Mouse (Mus musculus): ENCODE data around the gene Cpa4. TPM values are rescaled to one million over a fixed set of nuclear protein-coding genes. Genes with fewer than 3 reads are reported as not detected.

Cpa4 gene
- polyA plus RNA-seq, 1 experiment from 2014 or later, result not detected

DNA sequence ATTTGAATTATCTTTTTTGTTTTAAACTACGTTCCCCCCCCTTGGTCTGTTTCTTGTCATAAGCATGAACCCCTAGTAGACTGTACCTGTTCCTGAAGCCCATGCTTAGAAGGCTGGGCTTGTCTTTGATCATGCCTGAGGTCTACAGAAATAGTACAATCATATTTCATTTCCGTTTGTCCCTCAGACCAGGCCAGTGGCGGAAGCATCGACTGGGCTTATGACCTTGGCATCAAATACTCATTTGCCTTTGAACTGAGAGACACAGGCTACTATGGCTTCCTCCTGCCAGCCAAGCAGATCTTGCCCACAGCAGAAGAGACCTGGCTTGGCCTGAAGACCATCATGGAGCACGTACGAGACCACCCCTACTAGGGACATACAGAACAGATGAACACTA lies 4.1 kb upstream of the Cpa4 start:
- no peaks in the 10 kb centered on the region for H3K9me3 ChIP-seq (ENCODE audit: low read length)
- H3K4me2 ChIP-seq (ENCODE audit: low read depth, low read length), result no peak overlapping the region
- no peaks in the 10 kb centered on the region for H3K4me1 ChIP-seq (ENCODE audit: insufficient read depth)
- H3K27ac ChIP-seq (ENCODE audit: low read depth), result no peak overlapping the region
- 82% methylated on average over 6 of the region's 6 CpGs for WGBS (ENCODE audit: insufficient replicate concordance)
- H3K9ac ChIP-seq (replicated peaks), result no peak overlapping the region
- ATAC-seq, result no peak
- DNase-seq, result no peak
- peaks cover 1% of the 10 kb centered on the region; the same call in 1 of the 2 replicates for H3K27me3 ChIP-seq (ENCODE audit: insufficient read depth, low read length)
- no peak overlapping the region for H3K4me3 ChIP-seq (ENCODE audit: low read depth, low read length)
- H3K36me3 ChIP-seq (replicated peaks; ENCODE audit: insufficient read depth, low read length), result no peaks in the 10 kb centered on the region
- TF ChIP-seq CTCF (IDR thresholded peaks at IDR 0.05; ENCODE audit: low read depth) (no peak), EP300 (IDR thresholded peaks at IDR 0.05; ENCODE audit: low read depth) (no peak)

GRCm38 (mm10) chr6:30569331-30569730 lies 1.2 kb downstream of the Cpa4 start:
- H3K27me3 ChIP-seq (ENCODE audit: insufficient read depth, low read length), result no peaks in the 10 kb centered on the region
- TF ChIP-seq EP300 (IDR thresholded peaks at IDR 0.05; ENCODE audit: low read depth) (no peak), CTCF (IDR thresholded peaks at IDR 0.05; ENCODE audit: low read depth) (no peak)
- no peak overlapping the region for H3K4me2 ChIP-seq (ENCODE audit: low read depth, low read length)
- no peaks in the 10 kb centered on the region for H3K9me3 ChIP-seq (ENCODE audit: low read length)
- no peaks in the 10 kb centered on the region for H3K4me1 ChIP-seq (ENCODE audit: insufficient read depth)
- H3K4me3 ChIP-seq (ENCODE audit: low read depth, low read length), result no peak overlapping the region
- H3K36me3 ChIP-seq (replicated peaks; ENCODE audit: insufficient read depth, low read length), result no peaks in the 10 kb centered on the region
- no peak overlapping the region for H3K27ac ChIP-seq (ENCODE audit: low read depth)
- 83% methylated on average over 10 of the region's 10 CpGs for WGBS (ENCODE audit: insufficient replicate concordance)
- no peak overlapping the region for H3K9ac ChIP-seq (replicated peaks)
- ATAC-seq (no peak), DNase-seq (no peak)

GRCm38 (mm10) chr6:30570012-30570411 lies 1.8 kb downstream of the Cpa4 start:
- Histone ChIP-seq H3K4me1 (ENCODE audit: insufficient read depth) (no peaks in the 10 kb centered on the region), H3K4me3 (ENCODE audit: low read depth, low read length) (no peak overlapping the region), H3K27me3 (ENCODE audit: insufficient read depth, low read length) (no peaks in the 10 kb centered on the region), H3K9me3 (ENCODE audit: low read length) (no peaks in the 10 kb centered on the region), H3K4me2 (ENCODE audit: low read depth, low read length) (no peak overlapping the region), H3K27ac (ENCODE audit: low read depth) (no peak overlapping the region), H3K9ac (replicated peaks) (no peak overlapping the region), H3K36me3 (replicated peaks; ENCODE audit: insufficient read depth, low read length) (no peaks in the 10 kb centered on the region)
- DNase-seq, result no peak
- WGBS (ENCODE audit: insufficient replicate concordance), result 81% methylated on average over 5 of the region's 5 CpGs
- no peak for ATAC-seq
- no peak for TF ChIP-seq EP300 (IDR thresholded peaks at IDR 0.05; ENCODE audit: low read depth)
- TF ChIP-seq CTCF (IDR thresholded peaks at IDR 0.05; ENCODE audit: low read depth), result no peak

- H3K27me3 ChIP-seq (ENCODE audit: insufficient read depth, low read length), result no peaks in the 10 kb centered on the region
- 73% methylated on average over 20 of the region's 20 CpGs for WGBS (ENCODE audit: insufficient replicate concordance)
- H3K9ac ChIP-seq (replicated peaks), result no peak overlapping the region
- no peaks in the 10 kb centered on the region for H3K36me3 ChIP-seq (replicated peaks; ENCODE audit: insufficient read depth, low read length)
- H3K4me2 ChIP-seq (ENCODE audit: low read depth, low read length), result no peak overlapping the region
- TF ChIP-seq EP300 (IDR thresholded peaks at IDR 0.05; ENCODE audit: low read depth) (no peak), CTCF (IDR thresholded peaks at IDR 0.05; ENCODE audit: low read depth) (no peak)
- DNase-seq, result no peak
- no peaks in the 10 kb centered on the region for H3K4me1 ChIP-seq (ENCODE audit: insufficient read depth)
- H3K9me3 ChIP-seq (ENCODE audit: low read length), result no peaks in the 10 kb centered on the region
- ATAC-seq, result no peak
- no peak overlapping the region for H3K4me3 ChIP-seq (ENCODE audit: low read depth, low read length)
- H3K27ac ChIP-seq (ENCODE audit: low read depth), result no peak overlapping the region
Measured at GRCm38 (mm10) chr6:30572456-30573311, 4.5 kb downstream of the Cpa4 start.

GRCm38 (mm10) chr6:30573380-30573779 lies 5.2 kb downstream of the Cpa4 start:
- H3K4me2 ChIP-seq (ENCODE audit: low read depth, low read length), result no peak overlapping the region
- DNase-seq (no peak), ATAC-seq (no peak)
- WGBS (ENCODE audit: insufficient replicate concordance), result 77% methylated on average over 5 of the region's 5 CpGs
- H3K4me3 ChIP-seq (ENCODE audit: low read depth, low read length), result no peak overlapping the region
- no peaks in the 10 kb centered on the region for H3K4me1 ChIP-seq (ENCODE audit: insufficient read depth)
- H3K9me3 ChIP-seq (ENCODE audit: low read length), result no peaks in the 10 kb centered on the region
- H3K27me3 ChIP-seq (ENCODE audit: insufficient read depth, low read length), result no peaks in the 10 kb centered on the region
- no peak for TF ChIP-seq CTCF (IDR thresholded peaks at IDR 0.05; ENCODE audit: low read depth)
- TF ChIP-seq EP300 (IDR thresholded peaks at IDR 0.05; ENCODE audit: low read depth), result no peak
- H3K36me3 ChIP-seq (replicated peaks; ENCODE audit: insufficient read depth, low read length), result no peaks in the 10 kb centered on the region
- no peak overlapping the region for H3K9ac ChIP-seq (replicated peaks)
- no peak overlapping the region for H3K27ac ChIP-seq (ENCODE audit: low read depth)

DNA sequence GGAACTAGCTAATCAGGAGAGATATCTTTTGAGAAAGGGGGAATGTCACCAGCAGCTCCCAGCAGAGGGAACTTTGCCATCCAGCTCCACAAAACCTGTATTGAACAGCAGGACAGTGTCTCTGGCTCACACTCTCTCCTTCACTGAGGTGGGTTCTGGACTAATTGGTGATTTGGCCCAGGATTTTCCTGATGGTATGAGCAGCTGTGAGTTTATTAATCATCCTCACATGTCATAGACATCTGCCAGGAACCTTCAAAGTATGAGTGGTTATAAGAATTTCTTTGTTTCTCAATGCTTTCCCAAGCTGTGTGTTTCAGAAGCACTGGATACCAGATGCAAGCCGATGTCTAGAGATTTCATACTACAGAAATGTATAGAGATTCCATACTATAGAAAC lies 6.8 kb downstream of the Cpa4 start:
- TF ChIP-seq EP300 (IDR thresholded peaks at IDR 0.05; ENCODE audit: low read depth) (no peak), CTCF (IDR thresholded peaks at IDR 0.05; ENCODE audit: low read depth) (no peak)
- Histone ChIP-seq H3K27ac (ENCODE audit: low read depth) (no peak overlapping the region), H3K4me2 (ENCODE audit: low read depth, low read length) (no peak overlapping the region), H3K9me3 (ENCODE audit: low read length) (no peaks in the 10 kb centered on the region), H3K27me3 (ENCODE audit: insufficient read depth, low read length) (no peaks in the 10 kb centered on the region), H3K36me3 (replicated peaks; ENCODE audit: insufficient read depth, low read length) (no peaks in the 10 kb centered on the region), H3K4me1 (ENCODE audit: insufficient read depth) (no peaks in the 10 kb centered on the region), H3K9ac (replicated peaks) (no peak overlapping the region), H3K4me3 (ENCODE audit: low read depth, low read length) (no peak overlapping the region)
- ATAC-seq (no peak), DNase-seq (no peak)
- WGBS (ENCODE audit: insufficient replicate concordance), result 85% methylated on average over 1 of the region's 1 CpGs

All from liver, postnatal 0 days (tissue).